Mouse (Mus musculus) adrenal gland (tissue): Measurements from ENCODE around the gene Mrgprb5.
"Not testable (repeated sequence)": the region's sequence is repeated elsewhere in the genome, so short reads cannot be mapped to it uniquely, and the experiment has no call there.

Experiments
- intact Hi-C: fragments of 180-260 bp; cut with DNase I; formaldehyde crosslinking; loops from one replicate; pipeline ENCODE4 v1.15.1; 2025
- long read RNA-seq, 2 experiments: library from polyadenylated mRNA; unstranded; transcript quantifications; one replicate each; pipeline ENCODE4 v2.0.0; 2020; ENCODE audit warnings: borderline replicate concordance in 1 of 2; ENCODE audit not compliant: insufficient replicate concordance in 1 of 2

Gene Mrgprb5
- long read RNA-seq, experiment 1: 0 reads
- long read RNA-seq, experiment 2: 0 reads

GRCm38 (mm10) chr7:48168919-48169318, at the start of gene Mrgprb5:
Mrgprb5 (minus strand) TSS chr7:48169019.
- intact Hi-C loops: no loop called here

DNA sequence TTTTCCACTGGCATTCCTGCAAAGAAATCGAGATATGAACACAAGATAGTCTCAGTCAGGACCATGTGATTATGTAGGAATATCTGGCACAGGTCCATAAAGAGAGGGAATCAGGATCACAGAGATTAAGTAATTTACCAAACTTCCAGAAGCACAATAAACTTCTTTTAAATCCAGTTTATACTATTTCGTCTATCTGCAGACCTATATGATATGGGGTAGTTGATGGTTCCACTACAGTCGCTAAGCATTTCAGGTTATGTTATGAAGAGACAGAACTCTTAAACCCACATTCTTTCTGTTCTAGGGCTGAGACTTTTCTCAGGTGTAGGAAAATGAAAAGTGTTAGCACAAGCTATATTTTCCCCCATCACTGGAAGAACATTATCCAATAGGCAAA, 30.4 kb upstream of the Mrgprb5 start, which contains the start of gene Mrgprb4:
Mrgprb4 (minus strand) TSS at position 101 of the 400 bp plus-strand sequence.
- intact Hi-C loops: no loop called here

DNA sequence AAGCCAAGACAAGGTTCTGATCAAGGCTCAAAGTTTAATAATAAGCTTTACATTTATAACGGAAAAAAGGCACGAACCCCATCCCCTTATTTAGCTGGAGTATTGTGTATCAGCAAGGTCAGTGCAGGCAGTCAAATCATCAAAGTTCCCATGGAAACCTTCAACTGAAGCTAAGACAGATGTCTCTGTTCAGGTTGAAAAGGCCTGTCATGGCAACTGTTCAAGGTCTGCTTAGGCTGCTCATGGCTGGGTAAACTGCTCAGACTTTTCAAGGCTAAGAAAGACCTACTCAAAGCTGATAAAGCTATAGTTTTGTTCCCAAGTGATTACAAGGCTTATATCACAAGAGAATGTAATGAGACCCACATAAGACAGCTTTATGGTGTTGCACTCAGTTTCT, 1.3 kb downstream of the Mrgprb5 start:
- intact Hi-C loops: no loop called here

- intact Hi-C loops: no loop called here
Measured at GRCm38 (mm10) chr7:48138248-48138702, 30.5 kb downstream of the Mrgprb5 start.

- intact Hi-C loops: no loop called here
Measured at GRCm38 (mm10) chr7:48137216-48138077, 31.4 kb downstream of the Mrgprb5 start.

DNA sequence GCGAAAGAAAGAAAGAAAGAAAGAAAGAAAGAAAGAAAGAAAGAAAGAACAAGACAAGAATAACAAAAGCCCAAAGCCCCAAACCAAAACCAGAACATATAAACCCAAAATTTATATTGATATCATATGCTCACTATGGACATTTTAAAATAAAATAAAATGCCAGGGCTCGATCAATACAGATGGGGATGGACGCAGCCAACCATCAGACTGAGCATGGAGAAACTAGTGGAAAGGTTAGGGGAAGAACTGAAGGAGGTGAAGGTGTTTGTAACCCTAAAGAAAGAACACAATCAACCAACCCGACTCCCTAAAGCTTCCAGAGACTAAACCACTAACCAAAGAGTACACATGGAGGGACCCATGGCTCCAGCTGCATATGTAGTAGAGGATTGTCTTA, 36.1 kb downstream of the Mrgprb5 start:
- intact Hi-C loops: no loop called here

DNA sequence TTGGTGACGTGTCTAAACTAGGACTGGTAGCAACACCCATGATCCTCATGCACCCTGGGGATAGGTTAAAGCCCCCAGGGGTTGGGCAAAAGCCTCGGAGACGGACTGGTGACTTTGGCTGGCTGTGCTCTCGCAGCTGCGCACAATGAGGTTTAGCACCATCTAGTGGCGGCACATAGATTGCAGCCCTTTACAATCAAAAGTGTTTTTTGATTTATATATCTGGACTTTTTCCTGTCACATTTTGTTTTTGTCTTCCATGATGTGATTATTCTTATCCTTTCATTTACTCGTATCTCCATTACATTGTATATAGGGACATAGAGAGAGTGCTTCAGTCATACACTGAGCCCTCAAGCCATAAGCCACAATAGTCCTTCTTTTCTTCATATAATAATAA, 36.6 kb downstream of the Mrgprb5 start:
- intact Hi-C loops: not testable (repeated sequence)

- intact Hi-C loops: not testable (repeated sequence)
Measured at GRCm38 (mm10) chr7:48131820-48132219, 37.0 kb downstream of the Mrgprb5 start.

- intact Hi-C loops: no loop called here
Measured at GRCm38 (mm10) chr7:48123806-48124205, 45.0 kb downstream of the Mrgprb5 start.
